Mouse (Mus musculus): Measurements from ENCODE around the gene Mogs. TPM values are rescaled to one million over a fixed set of nuclear protein-coding genes. Genes with fewer than 3 reads are reported as not detected.

Mogs gene
- polyA plus RNA-seq, 1 experiment, result 33.5 TPM

GRCm38 (mm10) chr6:83111510-83112136 is 3.7 kb upstream of the Mogs start:
- peaks cover 15% of the 10 kb centered on the region for H3K4me1 ChIP-seq (ENCODE audit: control insufficient read depth, insufficient read depth, low read length)
- DNase-seq, result no peak
- no peaks in the 10 kb centered on the region for H3K27me3 ChIP-seq (ENCODE audit: control insufficient read depth, insufficient read depth, low read length)
- WGBS, result 89% methylated on average over 4 of the region's 4 CpGs
- H3K4me3 ChIP-seq (replicated peaks; ENCODE audit: insufficient read depth, low read depth, low read length), result no peak overlapping the region
- no peak overlapping the region for H3K27ac ChIP-seq (ENCODE audit: insufficient read depth, low read length)
- TF ChIP-seq CTCF (IDR thresholded peaks at IDR 0.05; ENCODE audit: borderline replicate concordance, insufficient read depth, low read depth, low read length), result no peak
- TF ChIP-seq POLR2A (IDR thresholded peaks at IDR 0.05; ENCODE audit: borderline replicate concordance, insufficient read depth, low read length), result no peak

- TF ChIP-seq CTCF (IDR thresholded peaks at IDR 0.05; ENCODE audit: borderline replicate concordance, insufficient read depth, low read depth, low read length) (no peak), POLR2A (IDR thresholded peaks at IDR 0.05; ENCODE audit: borderline replicate concordance, insufficient read depth, low read length) (no peak)
- H3K4me1 ChIP-seq (ENCODE audit: control insufficient read depth, insufficient read depth, low read length), result peaks cover 15% of the 10 kb centered on the region
- H3K4me3 ChIP-seq (replicated peaks; ENCODE audit: insufficient read depth, low read depth, low read length), result peak overlapping the region; percentile 98
- WGBS, result under 1% methylated on average over 48 of the region's 48 CpGs
- H3K27me3 ChIP-seq (ENCODE audit: control insufficient read depth, insufficient read depth, low read length), result no peaks in the 10 kb centered on the region
- peak in 1 of 2 experiments; percentile 38 for DNase-seq
- no peak overlapping the region for H3K27ac ChIP-seq (ENCODE audit: insufficient read depth, low read length)
These were observed 531 bp downstream of the Mogs start for GRCm38 (mm10) chr6:83115682-83116372.

GRCm38 (mm10) chr6:83116373-83117164 is 1.3 kb downstream of the Mogs start:
- Histone ChIP-seq H3K27me3 (ENCODE audit: control insufficient read depth, insufficient read depth, low read length) (no peaks in the 10 kb centered on the region), H3K4me3 (replicated peaks; ENCODE audit: insufficient read depth, low read depth, low read length) (peak overlapping the region; percentile 98), H3K27ac (ENCODE audit: insufficient read depth, low read length) (no peak overlapping the region), H3K4me1 (ENCODE audit: control insufficient read depth, insufficient read depth, low read length) (peaks cover 15% of the 10 kb centered on the region)
- WGBS, result 49% methylated on average over 11 of the region's 11 CpGs
- no peak for TF ChIP-seq POLR2A (IDR thresholded peaks at IDR 0.05; ENCODE audit: borderline replicate concordance, insufficient read depth, low read length)
- no peak for TF ChIP-seq CTCF (IDR thresholded peaks at IDR 0.05; ENCODE audit: borderline replicate concordance, insufficient read depth, low read depth, low read length)
- peak in 1 of 2 experiments; percentile 19 for DNase-seq

GRCm38 (mm10) chr6:83117165-83117438 is 1.8 kb downstream of the Mogs start:
- TF ChIP-seq CTCF (IDR thresholded peaks at IDR 0.05; ENCODE audit: borderline replicate concordance, insufficient read depth, low read depth, low read length) (no peak), POLR2A (IDR thresholded peaks at IDR 0.05; ENCODE audit: borderline replicate concordance, insufficient read depth, low read length) (no peak)
- no peak for DNase-seq
- WGBS, result 66% methylated on average over 4 of the region's 4 CpGs
- H3K4me1 ChIP-seq (ENCODE audit: control insufficient read depth, insufficient read depth, low read length), result peaks cover 15% of the 10 kb centered on the region
- H3K27ac ChIP-seq (ENCODE audit: insufficient read depth, low read length), result no peak overlapping the region
- H3K4me3 ChIP-seq (replicated peaks; ENCODE audit: insufficient read depth, low read depth, low read length), result no peak overlapping the region
- no peaks in the 10 kb centered on the region for H3K27me3 ChIP-seq (ENCODE audit: control insufficient read depth, insufficient read depth, low read length)

- Histone ChIP-seq H3K4me3 (replicated peaks; ENCODE audit: insufficient read depth, low read depth, low read length) (no peak overlapping the region), H3K4me1 (ENCODE audit: control insufficient read depth, insufficient read depth, low read length) (peaks cover 15% of the 10 kb centered on the region), H3K27ac (ENCODE audit: insufficient read depth, low read length) (no peak overlapping the region), H3K27me3 (ENCODE audit: control insufficient read depth, insufficient read depth, low read length) (no peaks in the 10 kb centered on the region)
- 85% methylated on average over 13 of the region's 13 CpGs for WGBS
- TF ChIP-seq CTCF (IDR thresholded peaks at IDR 0.05; ENCODE audit: borderline replicate concordance, insufficient read depth, low read depth, low read length), result no peak
- peak in 1 of 2 experiments; percentile 13 for DNase-seq
These were observed 2.3 kb downstream of the Mogs start for GRCm38 (mm10) chr6:83117616-83118015.

GRCm38 (mm10) chr6:83118369-83118768 is 3.1 kb downstream of the Mogs start:
- Histone ChIP-seq H3K4me1 (ENCODE audit: control insufficient read depth, insufficient read depth, low read length) (peaks cover 15% of the 10 kb centered on the region), H3K27me3 (ENCODE audit: control insufficient read depth, insufficient read depth, low read length) (no peaks in the 10 kb centered on the region), H3K4me3 (replicated peaks; ENCODE audit: insufficient read depth, low read depth, low read length) (no peak overlapping the region), H3K27ac (ENCODE audit: insufficient read depth, low read length) (no peak overlapping the region)
- 64% methylated on average over 11 of the region's 11 CpGs for WGBS
- peak in 1 of 2 experiments; percentile 16 for DNase-seq
- TF ChIP-seq POLR2A (IDR thresholded peaks at IDR 0.05; ENCODE audit: borderline replicate concordance, insufficient read depth, low read length) (no peak), CTCF (IDR thresholded peaks at IDR 0.05; ENCODE audit: borderline replicate concordance, insufficient read depth, low read depth, low read length) (no peak)

GRCm38 (mm10) chr6:83118825-83119733 is 3.8 kb downstream of the Mogs start:
- WGBS, result 52% methylated on average over 14 of the region's 14 CpGs
- no peak for DNase-seq
- Histone ChIP-seq H3K4me3 (replicated peaks; ENCODE audit: insufficient read depth, low read depth, low read length) (no peak overlapping the region), H3K27ac (ENCODE audit: insufficient read depth, low read length) (no peak overlapping the region), H3K4me1 (ENCODE audit: control insufficient read depth, insufficient read depth, low read length) (peaks cover 15% of the 10 kb centered on the region), H3K27me3 (ENCODE audit: control insufficient read depth, insufficient read depth, low read length) (no peaks in the 10 kb centered on the region)
- TF ChIP-seq POLR2A (IDR thresholded peaks at IDR 0.05; ENCODE audit: borderline replicate concordance, insufficient read depth, low read length) (no peak), CTCF (IDR thresholded peaks at IDR 0.05; ENCODE audit: borderline replicate concordance, insufficient read depth, low read depth, low read length) (no peak)
